Mouse (Mus musculus) inflammation-experienced regulatory T-cells, adult 6 months (primary cell): ENCODE data around the gene Pbxip1. TPM values are rescaled to one million over a fixed set of nuclear protein-coding genes. Genes with fewer than 3 reads are reported as not detected.
"Not testable (repeated sequence)": the region's sequence is repeated elsewhere in the genome, so short reads cannot be mapped to it uniquely, and the experiment has no call there.

Source experiments
- ATAC-seq: one replicate; pipeline ENCODE4 v1.8.0; 2017
- polyA plus RNA-seq, 3 experiments: library from polyadenylated mRNA; unstranded; fragments of 100-300 nt; shearing (Covaris generic); gene quantifications; one replicate each; pipeline ENCODE4 v1.2.1; 2017

Pbxip1 gene
- polyA plus RNA-seq, 3 experiments from 2014 or later = 41.1 to 46.1 (median 42.2) TPM

GRCm38 (mm10) chr3:89409701-89410100 is 26.8 kb upstream of the Pbxip1 start:
- ATAC-seq = no peak

DNA sequence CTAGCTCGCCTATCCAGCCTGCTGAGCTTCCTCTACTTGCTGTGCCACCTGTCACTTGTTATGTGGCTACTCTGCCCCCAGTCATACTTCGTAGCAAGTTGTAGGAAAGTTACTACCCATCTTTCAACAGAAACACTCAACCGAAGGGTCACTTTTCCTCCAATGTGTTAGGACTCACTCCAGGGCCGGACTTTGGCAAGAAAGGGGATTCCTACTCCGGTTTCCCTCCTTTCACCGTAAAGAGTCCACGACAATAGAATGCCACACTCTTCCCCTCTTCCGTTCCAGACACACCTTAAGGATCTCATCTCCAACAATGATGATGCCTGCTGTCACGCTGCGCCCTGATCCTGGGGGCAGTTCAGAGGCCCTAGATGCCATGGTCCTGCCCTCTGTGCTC is 25.6 kb upstream of the Pbxip1 start:
- ATAC-seq = no peak

DNA sequence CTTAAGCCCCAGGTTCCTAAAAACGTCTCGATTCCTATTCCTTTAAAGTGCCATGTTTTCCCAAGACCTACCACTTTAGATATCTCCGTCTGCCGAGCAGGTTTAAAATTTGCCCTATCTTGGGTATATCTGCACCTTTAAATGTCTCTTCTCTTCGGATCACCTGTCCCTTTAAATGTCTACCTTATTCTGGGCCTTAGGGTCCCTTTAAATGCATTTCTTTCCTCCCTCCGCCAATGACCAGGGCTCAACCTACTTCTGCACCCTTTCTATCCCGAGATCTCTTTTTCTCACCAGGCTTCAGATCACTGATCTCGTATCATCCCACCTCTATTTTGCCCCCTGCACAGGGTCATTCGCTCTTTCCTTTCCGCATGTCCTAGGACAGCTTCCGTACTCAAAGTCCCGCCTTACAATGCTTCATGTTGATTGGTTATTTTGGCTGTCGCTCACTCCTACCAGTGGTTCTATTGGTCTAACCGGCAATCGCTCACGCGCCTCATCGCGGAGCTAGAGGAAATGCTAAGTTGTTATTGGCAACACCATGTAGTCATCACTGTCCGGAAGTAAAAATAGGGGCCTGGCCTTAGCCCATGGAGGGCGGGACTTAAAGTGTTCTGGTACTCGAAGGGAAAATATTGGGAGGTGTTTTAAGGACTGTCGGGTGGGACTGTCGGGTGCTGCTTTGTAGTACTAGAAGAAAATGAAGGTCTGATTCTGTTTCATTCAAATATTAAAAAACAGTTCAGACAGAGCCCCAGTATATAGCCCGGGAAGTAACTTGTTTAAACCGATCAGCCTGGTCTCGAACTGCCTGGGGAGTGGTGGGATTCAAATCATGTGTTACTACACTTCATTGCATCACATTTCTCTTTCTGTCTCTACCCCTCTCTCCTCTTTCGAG is 24.8 kb upstream of the Pbxip1 start, which contains the start of gene Flad1:
Gene Flad1, minus strand, starts transcription at position 381 of the 904 bp plus-strand sequence.
- peak; percentile 100 for ATAC-seq

DNA sequence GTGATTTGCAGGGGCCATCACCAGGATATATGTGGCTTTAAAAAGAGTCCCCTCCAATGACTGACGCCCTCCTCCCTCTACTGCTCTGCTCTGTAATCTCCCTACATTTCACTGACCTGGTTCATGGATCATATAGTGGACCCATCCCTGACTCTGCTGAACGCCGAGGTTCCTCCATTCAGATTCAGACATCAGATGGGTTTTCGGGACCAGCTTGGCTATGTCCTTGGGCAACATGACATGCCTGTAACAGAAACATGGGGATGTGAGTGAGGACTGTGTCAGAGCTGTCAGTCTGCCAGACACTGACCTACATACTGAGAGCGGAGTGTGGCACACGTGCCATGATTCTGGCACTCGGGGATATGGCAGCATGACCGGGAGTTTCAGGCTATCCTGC is 20.3 kb upstream of the Pbxip1 start:
- ATAC-seq = no peak

- no peak for ATAC-seq
Observed at GRCm38 (mm10) chr3:89417131-89417530, 19.4 kb upstream of the Pbxip1 start.

DNA sequence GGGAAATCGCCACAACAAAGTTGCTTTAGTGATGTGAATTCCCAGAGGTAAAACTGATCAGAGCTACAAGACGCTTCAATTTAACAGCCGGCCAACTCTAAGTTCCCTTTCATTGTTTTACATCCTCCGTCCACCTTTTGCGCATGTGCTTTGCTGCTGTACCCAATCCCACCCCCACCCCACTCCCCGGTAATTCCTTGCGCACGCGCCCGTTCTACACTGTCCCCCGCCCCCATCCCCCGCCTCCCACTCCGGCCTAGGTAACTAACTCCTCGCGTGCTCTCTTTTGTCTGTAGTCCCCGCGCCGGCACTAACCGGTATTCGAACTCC is 18.7 kb upstream of the Pbxip1 start:
- no peak for ATAC-seq

DNA sequence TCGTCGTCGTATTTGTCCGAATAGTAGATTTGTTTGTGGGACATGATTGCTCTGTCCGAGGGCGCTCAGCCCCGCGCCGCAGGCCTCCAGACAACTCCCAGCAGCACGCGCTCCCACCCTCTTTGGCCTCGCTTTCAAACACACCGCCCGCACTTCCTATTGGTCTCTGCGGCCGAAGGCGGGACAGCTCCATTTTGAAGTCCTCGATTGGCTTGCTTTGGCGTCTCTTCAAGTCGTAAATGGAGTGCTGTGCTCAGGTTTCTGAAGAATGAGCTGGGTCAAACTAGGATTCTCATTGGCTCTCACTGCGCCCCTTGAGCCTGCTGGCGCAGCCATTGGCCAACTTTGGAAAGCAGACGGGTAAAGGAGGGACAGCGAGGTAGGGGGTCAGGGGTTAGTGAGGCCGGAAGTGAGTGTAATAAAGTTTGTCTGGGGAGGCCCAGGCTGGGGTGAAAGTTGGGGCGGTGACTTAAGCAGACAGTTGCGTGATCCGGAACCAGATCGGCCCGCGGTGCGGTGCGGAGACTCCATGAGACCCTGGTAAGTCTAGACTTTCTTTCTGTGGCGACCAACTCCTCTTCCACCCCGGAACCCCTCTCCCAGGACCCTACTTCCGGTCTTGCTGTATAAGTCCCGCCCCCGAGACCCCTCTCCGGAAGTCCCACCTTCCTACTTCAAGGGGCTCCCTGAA is 18.2 kb upstream of the Pbxip1 start, which contains the start of the genes Cks1b and Shc1:
Gene Cks1b, minus strand, starts transcription at position 214 of the 691 bp plus-strand sequence.
Gene Shc1, plus strand, starts transcription at position 274 of the 691 bp plus-strand sequence.
- peak; percentile 99 for ATAC-seq

- ATAC-seq = no peak
Observed at GRCm38 (mm10) chr3:89418861-89419250, 17.6 kb upstream of the Pbxip1 start.

- no peak for ATAC-seq
Observed at GRCm38 (mm10) chr3:89419571-89419970, 16.9 kb upstream of the Pbxip1 start.

- no peak for ATAC-seq
Observed at GRCm38 (mm10) chr3:89419981-89420380, 16.5 kb upstream of the Pbxip1 start.

DNA sequence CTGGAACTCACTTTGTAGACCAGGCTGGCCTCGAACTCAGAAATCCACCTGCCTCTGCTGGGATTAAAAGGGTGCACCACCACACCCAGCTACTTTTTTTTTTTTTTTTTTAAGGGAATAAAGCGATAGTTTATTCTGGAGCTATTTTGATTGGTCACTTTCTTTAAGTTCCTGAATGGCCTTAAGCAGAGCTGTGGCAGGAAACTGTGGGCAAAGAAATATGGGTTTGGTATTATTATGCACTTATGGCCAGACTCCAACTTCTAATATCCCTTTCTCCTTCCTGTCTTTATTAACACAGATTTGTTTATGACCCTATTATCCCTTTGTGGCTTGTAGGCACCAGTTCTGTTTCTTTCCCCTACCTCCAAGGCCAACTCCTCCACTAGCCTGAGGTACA is 16.1 kb upstream of the Pbxip1 start:
- ATAC-seq = no peak

- no peak for ATAC-seq
Observed at GRCm38 (mm10) chr3:89421002-89421774, 15.3 kb upstream of the Pbxip1 start.

- no peak for ATAC-seq
Observed at GRCm38 (mm10) chr3:89421810-89422473, 14.6 kb upstream of the Pbxip1 start.

DNA sequence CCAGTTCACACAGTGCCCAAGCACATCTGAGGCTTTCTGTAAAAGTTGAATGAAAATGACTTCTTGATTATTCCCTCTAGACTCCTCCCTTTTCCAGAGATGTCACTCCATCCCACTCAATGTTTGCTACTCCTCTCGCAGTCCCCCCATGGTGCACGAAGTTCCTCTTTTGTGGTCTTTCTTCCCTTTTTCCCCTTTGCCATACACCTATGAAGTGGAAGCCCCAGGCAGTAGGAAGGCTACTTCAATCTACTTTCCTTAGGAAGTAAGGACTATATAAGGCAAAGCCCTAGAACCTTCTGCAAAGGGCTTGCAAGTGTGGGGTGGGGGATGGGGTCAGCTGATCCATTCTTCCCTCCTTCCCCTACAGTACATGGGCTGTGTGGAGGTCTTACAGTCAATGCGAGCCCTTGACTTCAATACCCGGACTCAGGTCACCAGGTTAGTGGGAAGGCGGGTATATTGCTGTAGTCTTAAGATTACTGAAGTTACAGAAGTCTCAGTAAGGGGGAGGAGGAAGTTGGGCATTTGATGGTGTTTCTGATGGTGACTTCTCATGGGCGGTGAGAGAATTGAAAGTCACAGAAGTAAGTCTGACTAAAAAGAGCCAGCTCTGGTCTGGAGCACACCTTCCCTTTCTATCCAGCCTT is 13.8 kb upstream of the Pbxip1 start:
- no peak for ATAC-seq

DNA sequence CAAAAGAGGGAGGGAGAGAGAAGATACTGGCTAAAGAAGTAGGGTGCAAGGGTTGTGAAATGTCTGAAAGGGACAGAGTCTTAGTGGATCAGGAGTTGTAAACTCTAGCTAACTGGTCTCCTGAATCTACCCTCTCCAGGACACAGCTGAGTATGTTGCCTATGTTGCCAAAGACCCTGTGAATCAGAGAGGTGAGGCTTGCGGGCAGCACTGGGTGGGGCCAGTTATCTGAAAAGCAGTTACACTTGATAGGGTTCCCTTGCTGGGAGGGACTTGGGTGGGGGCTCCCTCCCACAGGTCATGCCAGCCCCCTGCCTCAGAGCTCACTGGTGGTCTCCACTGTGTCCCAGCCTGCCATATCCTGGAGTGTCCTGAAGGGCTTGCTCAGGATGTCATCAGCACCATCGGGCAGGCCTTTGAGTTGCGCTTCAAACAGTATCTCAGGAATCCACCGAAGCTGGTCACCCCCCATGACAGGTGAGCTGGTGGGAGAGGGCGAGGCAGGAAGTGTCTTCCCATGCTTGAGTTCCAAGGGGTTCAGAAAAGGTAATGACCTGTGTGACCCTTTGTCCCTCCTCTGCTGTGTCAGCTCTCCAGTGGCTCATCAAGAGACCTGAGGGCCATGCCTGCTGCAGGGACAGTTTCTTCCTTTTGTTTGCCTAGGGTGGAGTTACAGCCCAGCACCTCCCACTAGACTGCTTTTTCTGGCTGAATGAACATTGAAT is 11.9 kb upstream of the Pbxip1 start:
- ATAC-seq = no peak

DNA sequence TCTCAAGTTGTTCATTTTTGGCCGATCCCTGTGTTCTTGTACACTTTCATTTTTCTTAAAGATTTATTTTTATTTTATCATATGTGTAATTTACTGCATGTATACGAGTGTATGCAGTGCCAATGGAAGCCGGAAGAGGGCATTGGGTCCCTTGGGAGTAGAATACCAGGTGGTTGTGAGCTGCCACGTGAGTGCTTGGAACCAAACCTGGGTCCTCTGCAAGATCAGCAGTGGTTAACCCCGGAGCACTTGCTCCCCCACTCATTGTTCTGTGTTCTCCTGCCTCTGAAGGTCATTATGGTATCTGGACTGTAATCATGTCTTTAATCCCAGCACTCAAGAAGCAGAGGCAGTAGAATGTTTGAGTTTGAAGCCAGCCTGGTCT is 11.4 kb upstream of the Pbxip1 start:
- ATAC-seq = no peak

DNA sequence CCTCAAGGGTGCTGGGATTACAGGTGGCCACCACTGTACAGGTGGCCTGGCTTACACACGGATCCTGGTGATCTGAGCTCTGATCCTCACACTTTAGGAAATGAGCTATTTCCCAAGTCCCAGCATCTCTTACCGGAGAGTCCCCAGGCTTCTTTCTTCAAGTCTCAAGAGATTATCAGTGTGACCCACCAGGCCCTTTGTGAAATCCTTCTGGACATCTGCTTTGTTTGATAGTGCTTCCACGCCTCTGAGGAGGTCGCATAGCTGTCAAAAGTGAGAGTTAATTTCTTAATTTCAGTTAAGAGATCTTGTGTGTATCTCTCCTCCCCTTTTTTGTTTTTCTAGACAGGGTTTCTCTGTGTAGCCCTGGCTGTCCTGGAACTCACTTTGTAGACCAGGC is 10.6 kb upstream of the Pbxip1 start:
- no peak for ATAC-seq

- ATAC-seq = not testable (repeated sequence)
Observed at GRCm38 (mm10) chr3:89429021-89429420, 7.5 kb upstream of the Pbxip1 start.

DNA sequence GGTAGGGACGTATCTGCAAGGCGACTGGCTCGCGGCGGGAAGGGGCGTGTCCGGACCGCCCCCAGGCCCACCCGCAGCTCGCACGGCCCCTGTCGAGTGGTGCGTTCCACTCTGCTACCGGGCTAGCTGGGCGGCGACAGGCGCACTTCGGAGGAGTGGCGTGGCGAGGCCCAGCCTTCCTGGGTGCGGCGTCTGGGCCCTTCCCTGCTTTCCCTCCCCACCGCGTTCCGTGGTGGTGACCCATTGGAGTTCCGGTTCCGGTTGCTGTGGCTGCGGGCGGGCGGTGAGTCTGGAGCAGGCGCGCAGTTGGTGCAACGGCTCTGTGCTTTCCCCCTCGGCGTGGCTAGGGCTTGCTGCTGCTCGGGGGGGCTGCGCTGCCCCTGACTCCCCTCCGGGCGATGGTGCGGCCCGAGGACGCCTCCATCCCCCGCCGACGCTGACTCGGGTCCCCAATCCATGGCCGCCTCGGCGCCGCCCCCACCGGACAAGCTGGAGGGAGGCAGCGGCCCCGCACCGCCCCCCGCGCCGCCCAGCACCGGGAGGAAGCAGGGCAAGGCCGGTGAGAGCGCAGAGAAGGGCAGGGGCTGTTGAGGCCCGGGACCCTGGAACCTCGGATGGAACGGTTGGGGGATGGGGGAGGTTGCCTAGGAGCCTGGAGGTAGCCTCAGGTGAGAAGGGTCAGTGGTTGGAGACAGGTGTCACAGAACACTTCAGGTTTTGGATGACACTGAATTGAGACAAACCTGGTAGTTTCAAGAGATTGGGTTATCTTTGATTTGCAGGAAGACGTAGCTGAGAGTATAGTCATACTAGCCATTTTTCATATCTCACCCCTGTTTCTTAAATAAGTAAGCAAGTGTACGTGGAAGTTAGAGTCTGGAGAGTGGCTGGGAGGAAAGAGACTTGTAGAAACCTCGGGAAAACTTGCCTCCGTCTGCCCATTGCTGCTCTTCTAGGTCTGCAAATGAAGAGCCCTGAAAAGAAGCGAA is 6.0 kb upstream of the Pbxip1 start, which contains the start of gene Pygo2:
Gene Pygo2, plus strand, starts transcription at position 44 of the 989 bp plus-strand sequence.
- peak; percentile 99 for ATAC-seq

DNA sequence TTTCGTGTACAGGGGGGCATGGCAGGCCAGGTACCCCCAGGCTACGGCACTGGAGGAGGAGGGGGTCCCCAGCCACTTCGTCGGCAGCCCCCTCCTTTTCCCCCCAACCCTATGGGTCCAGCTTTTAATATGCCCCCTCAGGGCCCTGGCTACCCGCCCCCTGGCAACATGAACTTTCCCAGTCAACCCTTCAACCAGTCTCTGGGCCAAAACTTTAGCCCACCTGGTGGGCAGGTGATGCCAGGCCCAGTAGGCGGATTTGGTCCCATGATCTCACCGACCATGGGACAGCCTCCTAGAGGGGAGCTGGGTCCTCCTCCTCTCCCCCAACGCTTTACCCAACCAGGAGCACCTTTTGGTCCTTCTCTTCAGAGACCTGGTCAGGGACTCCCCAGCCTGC is 3.9 kb upstream of the Pbxip1 start:
- ATAC-seq = no peak
